Mouse (Mus musculus): ENCODE data around the gene H1fx. TPM values are rescaled to one million over a fixed set of nuclear protein-coding genes. Genes with fewer than 3 reads are reported as not detected.
"Not testable (repeated sequence)": the region's sequence is repeated elsewhere in the genome, so short reads cannot be mapped to it uniquely, and the experiment has no call there.

The H1fx gene
- polyA plus RNA-seq, 1 experiment: 2.3 TPM

DNA sequence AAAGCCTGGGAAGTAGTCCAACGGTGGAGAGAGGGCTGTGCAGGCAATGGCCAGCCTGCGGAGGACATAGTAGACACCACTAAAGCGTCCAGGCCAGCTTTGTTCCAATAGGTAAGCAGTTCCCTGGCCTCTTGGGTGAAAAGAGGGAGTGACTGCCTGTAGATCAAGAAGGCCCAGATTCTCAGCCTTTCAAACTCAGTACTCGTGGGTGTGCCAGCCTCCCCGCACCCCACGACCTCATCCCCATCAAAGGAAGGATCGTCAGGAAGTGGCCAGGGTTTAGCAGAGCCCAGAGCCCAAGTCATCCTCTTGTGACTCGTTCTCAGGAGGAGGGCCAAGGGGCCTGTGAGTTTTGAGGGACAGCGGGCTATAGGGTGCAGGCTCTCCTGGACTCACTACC is 1.1 kb upstream of the H1fx start:
- no peaks in the 10 kb centered on the region for H3K36me3 ChIP-seq (ENCODE audit: control insufficient read depth, insufficient read depth, low read length)
- WGBS: 72% methylated on average over 9 of the region's 9 CpGs
- H3K4me1 ChIP-seq (ENCODE audit: control insufficient read depth, insufficient read depth, low read length): no peaks in the 10 kb centered on the region
- no peaks in the 10 kb centered on the region for H3K27me3 ChIP-seq (replicated peaks; ENCODE audit: control insufficient read depth, insufficient read depth, low read length)
- H3K27ac ChIP-seq (ENCODE audit: insufficient read depth, low read depth, low read length): no peak overlapping the region
- no peak for DNase-seq
- H3K4me3 ChIP-seq (ENCODE audit: insufficient read depth, low read depth, low read length): no peak overlapping the region
- no peak for TF ChIP-seq CTCF (conservative IDR thresholded peaks at IDR 0.05; ENCODE audit: insufficient read depth, insufficient read length, low read depth, low read length)
- no peak for TF ChIP-seq POLR2A (IDR thresholded peaks at IDR 0.05; ENCODE audit: low read depth, low read length)

DNA sequence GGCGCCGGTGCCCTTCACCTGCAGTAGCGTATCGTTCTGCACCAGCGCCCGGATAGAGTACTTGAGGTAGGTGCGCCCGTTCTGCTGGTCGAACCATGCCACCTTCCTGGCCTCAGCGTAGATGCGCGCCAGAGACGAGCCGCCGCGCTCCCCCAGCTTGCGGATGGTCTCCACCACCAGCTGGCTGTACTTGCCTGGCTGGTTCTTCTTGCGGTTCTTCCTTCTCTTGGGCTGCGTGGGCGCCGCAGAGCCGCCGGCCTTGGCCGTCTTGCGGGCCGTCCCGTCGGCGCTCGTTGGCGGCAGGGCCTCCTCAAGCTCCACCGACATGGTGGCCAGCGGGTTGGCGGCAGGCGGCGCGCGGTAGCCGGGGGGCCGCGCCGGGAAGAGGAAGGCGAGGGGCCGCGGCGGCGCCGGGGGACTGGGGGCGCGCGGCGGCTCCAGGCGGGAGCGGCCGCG is 379 bp downstream of the H1fx start:
- no peaks in the 10 kb centered on the region for H3K36me3 ChIP-seq (ENCODE audit: control insufficient read depth, insufficient read depth, low read length)
- DNase-seq: peak; percentile 30
- no peaks in the 10 kb centered on the region for H3K4me1 ChIP-seq (ENCODE audit: control insufficient read depth, insufficient read depth, low read length)
- 1% methylated on average over 47 of the region's 56 CpGs for WGBS
- H3K27me3 ChIP-seq (replicated peaks; ENCODE audit: control insufficient read depth, insufficient read depth, low read length): no peaks in the 10 kb centered on the region
- H3K27ac ChIP-seq (ENCODE audit: insufficient read depth, low read depth, low read length): no peak overlapping the region
- TF ChIP-seq CTCF (conservative IDR thresholded peaks at IDR 0.05; ENCODE audit: insufficient read depth, insufficient read length, low read depth, low read length) (no peak), POLR2A (IDR thresholded peaks at IDR 0.05; ENCODE audit: low read depth, low read length) (no peak)
- peak overlapping the region; percentile 79 for H3K4me3 ChIP-seq (ENCODE audit: insufficient read depth, low read depth, low read length)

DNA sequence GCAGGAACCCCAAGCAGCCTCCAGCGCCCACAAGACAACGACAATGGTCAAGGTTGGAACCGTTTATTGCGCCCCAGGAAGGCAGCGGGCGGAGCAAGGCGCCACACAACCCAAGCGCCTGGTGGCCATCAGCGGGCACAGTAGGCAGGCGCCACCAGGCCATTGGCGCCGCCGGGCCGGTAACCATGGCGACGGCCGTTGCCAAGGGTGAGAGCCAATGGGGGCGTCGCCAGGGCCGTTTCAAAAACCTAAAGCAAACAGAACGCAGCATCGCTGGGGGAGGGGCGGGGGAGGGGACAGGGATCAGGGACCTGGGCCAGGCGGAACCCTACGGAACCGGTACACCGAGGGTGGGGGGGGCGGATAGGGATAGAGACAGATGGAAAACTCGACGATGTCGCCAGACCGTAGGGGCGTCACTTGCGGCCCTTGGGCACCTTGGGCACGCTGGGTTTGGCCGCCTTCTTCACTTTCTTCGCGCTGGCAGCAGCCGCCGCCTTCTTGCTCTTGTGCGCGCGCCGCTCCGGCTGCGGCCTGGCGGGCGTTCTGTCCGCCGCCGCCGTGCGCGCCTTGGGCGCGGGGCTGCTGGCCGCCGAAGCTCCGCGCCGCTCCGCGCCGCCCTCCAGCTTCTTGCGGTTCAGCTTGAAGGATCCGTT is 935 bp downstream of the H1fx start:
- Histone ChIP-seq H3K4me1 (ENCODE audit: control insufficient read depth, insufficient read depth, low read length) (no peaks in the 10 kb centered on the region), H3K36me3 (ENCODE audit: control insufficient read depth, insufficient read depth, low read length) (no peaks in the 10 kb centered on the region), H3K4me3 (ENCODE audit: insufficient read depth, low read depth, low read length) (peak overlapping the region; percentile 79), H3K27me3 (replicated peaks; ENCODE audit: control insufficient read depth, insufficient read depth, low read length) (no peaks in the 10 kb centered on the region), H3K27ac (ENCODE audit: insufficient read depth, low read depth, low read length) (no peak overlapping the region)
- DNase-seq: peak; percentile 52
- TF ChIP-seq POLR2A (IDR thresholded peaks at IDR 0.05; ENCODE audit: low read depth, low read length) (no peak), CTCF (conservative IDR thresholded peaks at IDR 0.05; ENCODE audit: insufficient read depth, insufficient read length, low read depth, low read length) (peak; percentile 19; the same call in 1 of the 2 replicates)
- WGBS: 2% methylated on average over 64 of the region's 66 CpGs

DNA sequence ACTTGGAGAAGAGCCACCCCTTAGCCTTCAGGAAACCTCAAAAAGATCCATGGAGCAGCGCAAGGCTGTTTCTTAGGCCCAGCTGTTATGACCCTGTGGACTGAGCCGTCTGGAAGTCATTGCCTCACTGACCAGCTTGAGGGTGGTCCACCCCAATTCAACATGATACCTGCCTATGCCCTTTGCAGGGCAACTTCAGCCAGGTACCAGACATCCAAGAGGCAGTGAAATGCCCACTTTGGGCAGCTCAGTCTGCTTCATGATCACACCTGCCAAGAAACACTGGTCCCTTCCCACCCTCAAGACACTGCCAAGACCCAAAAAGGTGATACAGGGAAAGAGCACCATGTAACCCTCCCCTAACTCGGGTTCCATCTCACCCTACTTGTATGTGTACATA is 1.7 kb downstream of the H1fx start:
- H3K27me3 ChIP-seq (replicated peaks; ENCODE audit: control insufficient read depth, insufficient read depth, low read length): no peaks in the 10 kb centered on the region
- no peaks in the 10 kb centered on the region for H3K36me3 ChIP-seq (ENCODE audit: control insufficient read depth, insufficient read depth, low read length)
- H3K27ac ChIP-seq (ENCODE audit: insufficient read depth, low read depth, low read length): no peak overlapping the region
- WGBS: 84% methylated on average over 3 of the region's 3 CpGs
- no peak overlapping the region for H3K4me3 ChIP-seq (ENCODE audit: insufficient read depth, low read depth, low read length)
- no peak for DNase-seq
- no peak for TF ChIP-seq CTCF (conservative IDR thresholded peaks at IDR 0.05; ENCODE audit: insufficient read depth, insufficient read length, low read depth, low read length)
- no peaks in the 10 kb centered on the region for H3K4me1 ChIP-seq (ENCODE audit: control insufficient read depth, insufficient read depth, low read length)

DNA sequence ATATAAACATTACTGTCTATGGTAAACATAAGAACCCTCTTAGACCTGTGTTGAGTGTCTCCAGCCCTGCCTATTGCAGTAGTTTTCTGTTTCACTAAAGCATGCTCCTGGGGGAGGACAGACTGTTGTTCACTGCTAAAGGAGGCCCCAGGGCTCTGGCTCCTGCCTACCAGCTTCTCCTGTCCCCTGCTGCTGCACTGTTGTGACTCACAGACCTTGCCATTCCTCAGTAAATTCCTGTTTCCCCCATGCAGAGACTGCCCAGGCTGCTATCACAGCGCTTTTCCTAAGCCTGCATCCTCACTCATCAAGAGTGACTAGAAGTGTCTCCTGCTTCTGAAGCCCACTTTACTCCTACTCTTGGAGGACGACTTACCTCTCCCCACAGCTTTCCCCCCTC is 11.4 kb downstream of the H1fx start:
- no peak for TF ChIP-seq CTCF (conservative IDR thresholded peaks at IDR 0.05; ENCODE audit: insufficient read depth, insufficient read length, low read depth, low read length)
- no peak for TF ChIP-seq POLR2A (IDR thresholded peaks at IDR 0.05; ENCODE audit: low read depth, low read length)
- no peaks in the 10 kb centered on the region for H3K36me3 ChIP-seq (ENCODE audit: control insufficient read depth, insufficient read depth, low read length)
- no peaks in the 10 kb centered on the region for H3K4me1 ChIP-seq (ENCODE audit: control insufficient read depth, insufficient read depth, low read length)
- no peak overlapping the region for H3K4me3 ChIP-seq (ENCODE audit: insufficient read depth, low read depth, low read length)
- WGBS: 39% methylated on average over 2 of the region's 2 CpGs
- no peak overlapping the region for H3K27ac ChIP-seq (ENCODE audit: insufficient read depth, low read depth, low read length)
- no peak for DNase-seq
- no peaks in the 10 kb centered on the region for H3K27me3 ChIP-seq (replicated peaks; ENCODE audit: control insufficient read depth, insufficient read depth, low read length)

DNA sequence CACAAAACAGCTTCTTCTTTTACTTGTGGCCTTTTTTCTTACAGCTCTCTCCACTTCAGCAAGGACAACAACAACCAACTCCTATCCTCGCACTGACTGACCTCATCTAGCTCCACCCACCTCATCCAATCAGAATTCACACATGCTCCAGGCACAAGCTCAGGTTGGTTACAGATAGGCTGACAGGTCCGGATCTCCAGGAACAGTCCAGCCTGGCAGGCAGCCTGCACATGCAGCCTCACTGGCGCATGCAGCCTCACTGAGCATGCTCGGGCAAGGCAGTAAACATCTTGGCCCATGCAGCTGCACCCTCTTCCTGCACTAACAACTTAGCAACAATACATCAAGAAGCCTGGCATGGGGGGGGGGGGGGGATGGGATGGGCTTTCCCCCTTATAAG is 19.0 kb downstream of the H1fx start:
- not testable (repeated sequence) for H3K27me3 ChIP-seq (replicated peaks; ENCODE audit: control insufficient read depth, insufficient read depth, low read length); H3K4me3 ChIP-seq (ENCODE audit: insufficient read depth, low read depth, low read length); H3K36me3 ChIP-seq (ENCODE audit: control insufficient read depth, insufficient read depth, low read length); H3K4me1 ChIP-seq (ENCODE audit: control insufficient read depth, insufficient read depth, low read length); DNase-seq; H3K27ac ChIP-seq (ENCODE audit: insufficient read depth, low read depth, low read length)
- 71% methylated on average over 4 of the region's 4 CpGs for WGBS

DNA sequence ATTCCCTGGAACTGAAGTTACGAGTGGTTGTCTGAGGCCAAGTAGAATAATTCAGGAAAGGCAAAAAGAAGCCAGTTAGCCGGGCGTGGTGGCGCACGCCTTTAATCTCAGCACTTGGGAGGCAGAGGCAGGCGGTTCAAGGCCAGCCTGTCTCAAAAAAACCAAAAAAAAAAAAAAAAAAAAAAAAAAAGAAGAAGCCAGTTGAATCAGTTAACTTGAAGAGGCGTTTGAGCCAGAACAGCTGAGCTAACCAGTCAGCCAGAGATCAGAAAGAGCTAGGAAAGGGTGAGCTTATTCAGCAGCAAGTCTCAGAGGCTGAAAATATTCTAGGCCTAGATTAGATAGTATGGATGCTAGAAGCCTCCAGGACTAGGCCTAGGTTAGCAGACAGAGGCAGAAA is 39.3 kb downstream of the H1fx start:
- Histone ChIP-seq H3K27ac (ENCODE audit: insufficient read depth, low read depth, low read length) (no peak overlapping the region), H3K4me3 (ENCODE audit: insufficient read depth, low read depth, low read length) (no peak overlapping the region), H3K36me3 (ENCODE audit: control insufficient read depth, insufficient read depth, low read length) (no peaks in the 10 kb centered on the region), H3K4me1 (ENCODE audit: control insufficient read depth, insufficient read depth, low read length) (no peaks in the 10 kb centered on the region), H3K27me3 (replicated peaks; ENCODE audit: control insufficient read depth, insufficient read depth, low read length) (no peaks in the 10 kb centered on the region)
- no peak for TF ChIP-seq POLR2A (IDR thresholded peaks at IDR 0.05; ENCODE audit: low read depth, low read length)
- TF ChIP-seq CTCF (conservative IDR thresholded peaks at IDR 0.05; ENCODE audit: insufficient read depth, insufficient read length, low read depth, low read length): no peak
- WGBS: 86% methylated on average over 7 of the region's 7 CpGs
- no peak for DNase-seq
